Mouse (Mus musculus) testis, adult 2 months (tissue): ENCODE measurements around the gene Mettl3.

ENCODE experiments used
- CTCF ChIP-seq: fragments of 200-500 bp; IDR thresholded peaks from 2 replicates; pipeline ENCODE4 v1.5.1; 2012; ENCODE audit warnings: low read depth, mild to moderate bottlenecking, inconsistent platforms, low read length, moderate library complexity; ENCODE audit not compliant: control insufficient read depth, insufficient read depth, insufficient replicate concordance
- POLR2A ChIP-seq: fragments of 200-500 bp; IDR thresholded peaks from 2 replicates; pipeline ENCODE4 v1.6.1; 2012; ENCODE audit warnings: low read depth, mild to moderate bottlenecking, inconsistent platforms, low read length, moderate library complexity; ENCODE audit not compliant: control insufficient read depth

DNA sequence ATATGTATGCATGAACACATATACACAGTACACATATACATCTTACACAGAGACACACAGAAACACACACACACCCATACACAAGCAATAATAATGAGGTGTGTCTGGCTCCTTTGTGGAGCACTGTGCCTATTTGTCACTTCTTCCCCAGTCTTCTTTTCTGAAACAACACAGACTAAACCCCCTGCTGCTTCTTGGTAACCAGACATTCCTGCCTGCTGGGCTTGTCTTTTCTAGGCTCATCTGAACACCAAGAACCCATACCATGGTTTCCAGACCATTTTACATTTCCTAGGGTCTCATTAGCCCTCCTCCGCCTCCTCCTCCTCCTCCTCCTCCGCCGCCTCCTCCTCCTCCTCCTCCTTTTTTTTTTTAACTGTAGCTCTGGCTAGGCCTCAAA, 27.2 kb upstream of the Mettl3 start:
- TF ChIP-seq CTCF = no peak
- no peak for TF ChIP-seq POLR2A
